Mouse (Mus musculus): ENCODE data around the gene Abcf1. TPM values are rescaled to one million over a fixed set of nuclear protein-coding genes. Genes with fewer than 3 reads are reported as not detected.

Abcf1 gene
- total RNA-seq (2012; rRNA removed) (110 and 136 TPM in 2 replicates), total RNA-seq (2014; rRNA removed) (52.8 and 52.9 TPM in 2 replicates), polyA plus RNA-seq (2012; ENCODE audit: insufficient read length, low read depth) (290 and 352 TPM in 2 replicates)

DNA sequence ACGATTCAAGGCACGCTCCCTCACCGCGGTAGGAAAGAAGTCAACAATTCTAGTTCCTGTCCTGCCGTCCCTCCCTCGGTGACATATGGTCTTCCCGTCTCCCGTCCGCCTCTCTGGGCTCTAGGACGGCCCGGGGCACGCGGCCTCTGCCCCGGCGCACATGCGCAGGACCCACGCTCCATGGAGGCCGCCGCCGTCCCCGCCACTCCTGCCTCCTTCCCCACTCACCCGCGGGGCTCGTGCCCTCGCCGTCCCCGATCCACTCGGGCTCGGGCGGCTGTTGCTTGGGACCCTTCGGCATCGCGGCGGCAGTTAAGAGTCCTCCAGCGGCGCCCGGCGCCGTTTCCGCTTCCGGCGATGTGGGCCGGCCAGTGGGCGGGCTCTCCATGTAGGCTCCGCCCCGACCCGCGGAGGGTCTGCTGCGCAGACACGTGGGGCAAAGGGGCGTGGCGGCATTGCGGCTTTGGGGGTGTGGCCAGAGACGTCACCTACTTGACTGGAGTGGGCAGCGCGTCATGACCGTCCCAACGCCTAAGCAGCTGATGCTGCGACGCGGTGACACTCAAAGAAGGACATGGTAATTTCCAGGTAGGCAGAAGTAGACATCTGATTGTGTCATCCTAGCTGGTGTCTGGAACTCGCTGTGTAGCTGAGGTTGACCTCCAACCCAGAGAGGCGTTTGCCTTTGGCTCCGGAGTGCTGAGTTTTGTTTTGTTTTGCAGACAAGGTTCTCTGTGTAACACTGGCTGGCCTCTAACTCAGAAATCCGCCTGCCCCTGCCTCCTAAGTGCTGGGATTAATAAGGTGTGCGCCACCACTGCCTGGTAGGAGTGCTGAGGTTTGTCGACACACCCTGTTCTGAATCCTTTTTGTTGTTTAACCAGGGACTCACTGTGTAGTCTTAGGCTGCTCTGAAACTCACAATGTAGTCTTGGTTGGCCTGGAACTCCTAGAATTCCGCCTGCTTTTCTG, at the start of gene Abcf1:
Gene Abcf1, minus strand, starts transcription at position 344 of the 972 bp plus-strand sequence.
- Histone ChIP-seq H3K9me3 (replicated peaks; ENCODE audit: low read length) (no peaks in the 10 kb centered on the region), H3K4me1 (ENCODE audit: control insufficient read depth in 1 of 2, insufficient read depth in 2 of 2) (peaks cover 4 to 28% of the 10 kb centered on the region in 2 experiments; a peak in 3 of 4 replicates), H3K27ac (ENCODE audit: insufficient read depth, low read depth) (peak within 1 kb of the TSS; percentile 24; the same call in 1 of the 2 replicates), H3K9ac (ENCODE audit: insufficient read depth, low read depth) (peak within 1 kb of the TSS; percentile 54), H3K27me3 (replicated peaks) (no peaks in the 10 kb centered on the region), H3K79me2 (replicated peaks; ENCODE audit: control insufficient read depth, extremely low read depth, insufficient read depth, poor library complexity, severe bottlenecking) (peaks cover 40% of the 10 kb centered on the region), H3K4me2 (ENCODE audit: insufficient read depth, low read depth, poor library complexity, severe bottlenecking) (peak within 1 kb of the TSS; percentile 100), H3K36me3 (replicated peaks in 1 of 2; ENCODE audit: control insufficient read depth in 1 of 2, insufficient read depth in 1 of 2, low read length in 1 of 2) (peaks cover 23 to 53% of the 10 kb centered on the region in 2 experiments), H3K4me3 (replicated peaks in 1 of 3; ENCODE audit: low read depth in 2 of 3, low read length in 2 of 3, poor library complexity in 1 of 3) (peak within 1 kb of the TSS; percentile 75 to 96 (median 90))
- in situ Hi-C loops (cut with MboI; ENCODE audit: low pct_ligation_motif_present, low pct_unique_long_range_greater_than_20kb, low sequenced_read_pairs): no loop called here
- peak; percentile 96 for DNase-seq (ENCODE audit: extremely low read depth)
- dilution Hi-C loops (cut with MboI; ENCODE audit: extremely low pct_ligation_motif_present, extremely low pct_unique_long_range_greater_than_20kb, low sequenced_read_pairs): no loop called here
- TF ChIP-seq TCF12 (IDR thresholded peaks at IDR 0.05; ENCODE audit: low read depth, low read length) (peak; percentile 69), ETS1 (conservative IDR thresholded peaks at IDR 0.05; ENCODE audit: low read depth, low read length) (peak; percentile 64), JUN (IDR thresholded peaks at IDR 0.05; ENCODE audit: insufficient read depth, low read depth, low read length) (no peak), EP300 (IDR thresholded peaks at IDR 0.05; ENCODE audit: low read length) (no peak), ZKSCAN1 (IDR thresholded peaks at IDR 0.05; ENCODE audit: borderline replicate concordance, low read depth, low read length) (no peak), KAT2A (IDR thresholded peaks at IDR 0.05; ENCODE audit: insufficient replicate concordance, low read length) (no peak), GABPA (IDR thresholded peaks at IDR 0.05; ENCODE audit: insufficient replicate concordance, low read depth, low read length) (no peak), IRF4 (IDR thresholded peaks at IDR 0.05; ENCODE audit: low read depth, low read length) (no peak), ZC3H11A (IDR thresholded peaks at IDR 0.05; ENCODE audit: low read depth, low read length) (no peak), USF2 (conservative IDR thresholded peaks at IDR 0.05; ENCODE audit: low read depth, low read length) (peak; percentile 66; the same call in 1 of the 2 replicates), ZMIZ1 (IDR thresholded peaks at IDR 0.05; ENCODE audit: low read depth, low read length) (peak; percentile 77; the same call in 1 of the 2 replicates), ZNF384 (IDR thresholded peaks at IDR 0.05; ENCODE audit: low read depth, low read length) (no peak), CHD1 (IDR thresholded peaks at IDR 0.05; ENCODE audit: low read depth, low read length) (no peak), E2F4 (IDR thresholded peaks at IDR 0.05; ENCODE audit: insufficient replicate concordance, low read depth, low read length) (no peak), POLR2AphosphoS2 (IDR thresholded peaks at IDR 0.05; ENCODE audit: low read depth, low read length) (peak; percentile 69; the same call in 1 of the 2 replicates), POLR2A (IDR thresholded peaks at IDR 0.05; ENCODE audit: low read depth, low read length) (peak; percentile 97), TBP (conservative IDR thresholded peaks at IDR 0.05; ENCODE audit: low read depth, low read length) (0 out of 2 replicates have a peak, but pooled peaks have one; percentile 50), MEF2A (IDR thresholded peaks at IDR 0.05; ENCODE audit: borderline replicate concordance, low read depth, low read length) (no peak), RCOR1 (conservative IDR thresholded peaks at IDR 0.05; ENCODE audit: low read depth, low read length) (no peak), HCFC1 (IDR thresholded peaks at IDR 0.05; ENCODE audit: low read depth, low read length) (peak; percentile 77), MXI1 (IDR thresholded peaks at IDR 0.05; ENCODE audit: low read depth, low read length) (peak; percentile 95), MAX (IDR thresholded peaks at IDR 0.05; ENCODE audit: low read length) (peak; percentile 84; the same call in 1 of the 2 replicates), MAFK (IDR thresholded peaks at IDR 0.05; ENCODE audit: insufficient replicate concordance, low read length) (no peak), MAZ (IDR thresholded peaks at IDR 0.05; ENCODE audit: low read depth, low read length) (no peak), UBTF (IDR thresholded peaks at IDR 0.05; ENCODE audit: low read depth, low read length) (peak; percentile 43; the same call in 1 of the 2 replicates), SMC3 (IDR thresholded peaks at IDR 0.05; ENCODE audit: low read depth, low read length) (no peak), PAX5 (IDR thresholded peaks at IDR 0.05; ENCODE audit: low read length) (no peak), ELF1 (IDR thresholded peaks at IDR 0.05; ENCODE audit: low read depth, low read length) (peak; percentile 91), SIN3A (IDR thresholded peaks at IDR 0.05; ENCODE audit: low read length) (peak; percentile 93), CHD2 (IDR thresholded peaks at IDR 0.05; ENCODE audit: low read length) (no peak), JUND (conservative IDR thresholded peaks at IDR 0.05; ENCODE audit: low read depth, low read length) (no peak), NELFE (IDR thresholded peaks at IDR 0.05; ENCODE audit: low read depth, low read length) (peak; percentile 92), RAD21 (IDR thresholded peaks at IDR 0.05; ENCODE audit: low read depth, low read length) (no peak), NRF1 (IDR thresholded peaks at IDR 0.05; ENCODE audit: low read depth, low read length) (peak; percentile 82), BHLHE40 (IDR thresholded peaks at IDR 0.05; ENCODE audit: low read depth, low read length) (peak; percentile 43; the same call in 1 of the 2 replicates), USF1 (IDR thresholded peaks at IDR 0.05; ENCODE audit: low read depth, low read length) (peak; percentile 87), CTCF (conservative IDR thresholded peaks at IDR 0.05 in 1 of 2, IDR thresholded peaks at IDR 0.05 in 1 of 2; ENCODE audit: low read depth in 2 of 2, low read length in 2 of 2) (no peak)
